Mouse (Mus musculus) mouse embryonic stem cell (cell line): Measurements from ENCODE around the gene Neurl1b.

ENCODE experiments used
- in situ Hi-C, 2 experiments: fragments of 300-500 bp; cut with MboI; formaldehyde crosslinking; loops; 1 replicate in 1 of 2; 3 replicates in 1 of 2; pipeline ENCODE4 v1.14.3; 2019 to 2020; ENCODE audit warnings: low sequenced_read_pairs in 2 of 2, low pct_unique_long_range_greater_than_20kb in 1 of 2, mixed read lengths in 1 of 2; ENCODE audit not compliant: unreplicated experiment in 1 of 2

Neurl1b gene

DNA sequence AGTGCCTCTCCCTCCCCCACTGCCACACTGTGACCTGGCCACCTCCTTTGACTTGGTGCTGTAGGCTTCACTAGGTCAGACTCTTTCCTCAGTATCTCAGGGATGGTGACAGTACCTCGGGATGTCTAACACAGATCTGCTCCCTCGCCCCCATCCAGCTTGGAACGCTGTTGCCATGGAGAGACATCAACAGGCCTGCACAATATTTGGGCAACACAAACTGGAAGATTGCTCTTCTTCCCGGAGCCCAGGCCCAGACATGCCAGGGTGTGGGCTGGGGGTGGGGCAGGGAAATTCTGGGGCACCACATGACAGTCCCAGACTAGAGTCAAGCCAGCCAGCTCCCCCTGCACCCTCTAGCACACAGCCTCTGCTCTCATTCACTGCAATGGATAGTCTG lies 64.0 kb downstream of the Neurl1b start:
- in situ Hi-C loops = loop anchor here in 1 of 2 experiments (5.0 kb wide), 1 partner anchor 159 kb away; no protein-coding TSS in a partner anchor

DNA sequence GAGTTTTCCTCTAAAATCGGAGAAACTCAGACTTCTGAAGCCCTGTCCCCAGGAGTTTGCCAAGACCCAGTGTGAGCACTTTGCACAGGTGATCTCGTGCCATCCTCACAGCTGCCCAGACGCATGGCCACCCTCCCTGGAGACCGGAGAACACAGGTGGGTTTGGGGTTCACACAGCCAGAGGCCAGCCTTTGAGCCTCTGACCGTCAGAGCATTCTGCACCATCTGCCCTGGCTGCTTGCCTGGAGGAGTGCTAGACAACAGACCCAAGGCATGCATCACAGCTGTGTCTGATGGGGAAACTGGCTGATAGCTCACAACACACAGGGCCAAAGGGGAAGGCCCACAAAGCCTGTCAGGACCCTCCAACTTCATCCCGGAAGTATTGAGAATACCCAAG lies 65.0 kb downstream of the Neurl1b start:
- in situ Hi-C loops = loop anchor here in 1 of 2 experiments (5.0 kb wide), 1 partner anchor 158 kb away; no protein-coding TSS in a partner anchor

GRCm38 (mm10) chr17:26480956-26481355 lies 66.3 kb downstream of the Neurl1b start:
- in situ Hi-C loops = no loop called here

- in situ Hi-C loops = no loop called here
Measured at GRCm38 (mm10) chr17:26484626-26485421, 70.2 kb downstream of the Neurl1b start.

GRCm38 (mm10) chr17:26487266-26487665 lies 72.6 kb downstream of the Neurl1b start:
- in situ Hi-C loops = no loop called here

DNA sequence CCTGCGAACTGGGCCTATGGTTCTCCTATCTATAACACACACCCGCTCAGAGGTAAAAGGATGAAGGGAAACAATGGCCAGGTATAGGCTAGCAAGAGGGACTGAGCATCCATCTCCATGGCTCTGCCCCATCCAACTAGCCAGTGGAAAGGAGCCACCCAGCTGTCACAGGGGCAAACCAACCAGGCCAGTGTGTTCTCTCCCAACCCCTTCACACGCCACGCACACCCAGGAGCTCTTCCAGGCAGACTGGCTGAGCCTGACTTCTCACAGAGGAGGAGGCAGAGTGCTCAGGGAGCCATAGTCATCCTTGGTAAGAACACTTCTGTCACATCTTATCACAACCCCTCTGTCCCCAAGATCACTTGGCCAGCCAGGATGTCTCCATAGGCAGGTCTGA lies 73.3 kb downstream of the Neurl1b start:
- in situ Hi-C loops = no loop called here

DNA sequence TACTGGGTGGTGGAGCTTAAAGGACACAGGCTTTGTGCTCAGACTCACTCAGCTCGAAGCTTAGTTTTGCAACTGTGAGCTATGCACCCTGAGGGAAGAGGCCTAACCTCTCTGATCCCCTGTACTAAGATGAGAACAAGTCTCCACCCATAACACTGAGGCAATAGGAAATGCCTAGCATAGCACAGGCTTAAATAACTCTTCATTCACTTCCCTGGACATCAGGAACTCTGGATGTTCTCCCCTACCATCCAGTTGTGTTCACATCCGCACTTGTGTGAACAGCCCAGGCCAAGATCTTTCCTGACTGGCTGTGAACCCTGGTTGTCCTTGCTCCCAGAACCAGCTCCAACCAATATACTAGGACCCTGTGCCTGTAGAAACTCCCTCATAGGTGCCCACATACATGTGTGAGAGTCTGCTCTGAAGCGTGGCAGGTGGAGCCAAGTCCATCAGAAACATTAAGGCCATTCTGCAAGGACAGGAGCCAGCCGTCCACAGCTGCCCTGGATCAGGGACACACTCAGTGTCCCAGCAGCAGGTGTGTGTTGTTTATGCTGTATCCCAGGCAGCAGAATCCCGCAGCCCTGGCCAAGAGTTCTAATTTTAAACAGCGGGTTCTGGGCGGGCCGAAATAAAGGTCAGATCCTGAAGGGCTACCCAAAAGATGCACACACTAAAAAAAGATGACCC lies 74.2 kb downstream of the Neurl1b start:
- in situ Hi-C loops = no loop called here

GRCm38 (mm10) chr17:26490072-26490471 lies 75.4 kb downstream of the Neurl1b start:
- in situ Hi-C loops = no loop called here

GRCm38 (mm10) chr17:26490910-26491309 lies 76.3 kb downstream of the Neurl1b start:
- in situ Hi-C loops = no loop called here

DNA sequence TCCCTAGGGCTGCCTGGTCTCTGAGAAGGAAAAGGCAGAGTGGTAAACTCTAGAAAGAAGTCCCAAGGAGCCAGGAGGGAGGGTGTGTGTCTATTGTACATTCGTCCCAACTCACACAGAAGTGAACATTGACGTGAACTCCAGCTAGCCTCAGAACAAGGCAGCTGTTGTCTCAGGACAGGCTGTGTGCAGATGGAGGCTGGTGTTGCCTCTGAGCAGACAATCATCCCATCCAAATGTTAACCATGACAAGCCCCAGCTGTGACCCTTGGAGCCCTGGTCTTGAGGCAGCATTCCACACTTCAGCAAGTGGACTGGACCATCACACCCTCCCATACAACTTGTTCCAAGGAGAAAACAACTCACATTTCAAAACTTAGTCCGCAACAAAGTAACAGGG lies 77.6 kb downstream of the Neurl1b start:
- in situ Hi-C loops = no loop called here

GRCm38 (mm10) chr17:26494642-26495468 lies 80.2 kb downstream of the Neurl1b start:
- in situ Hi-C loops = no loop called here
